Mouse (Mus musculus): ENCODE measurements around the gene Mki67. TPM values are rescaled to one million over a fixed set of nuclear protein-coding genes. Genes with fewer than 3 reads are reported as not detected.

The Mki67 gene
- total RNA-seq, 2 experiments from 2014 or later: 199 to 269 TPM

Other genes starting within 250 kb of the Mki67 start
- not detected in 2 replicates for gene Clrn3, start 187.7 kb downstream of the Mki67 start, total RNA-seq (2014; fragmentation: Nextera tagmentation)
- 0.04 TPM in 1 of 2 replicates, not detected in the other for gene Clrn3, start 187.7 kb downstream of the Mki67 start, total RNA-seq (2017)
- 74.9 and 86.6 TPM in 2 replicates for gene Ptpre, start 178.9 kb downstream of the Mki67 start, total RNA-seq (2014; fragmentation: Nextera tagmentation)
- gene Ptpre, start 178.9 kb downstream of the Mki67 start, total RNA-seq (2017): 48.3 and 49.8 TPM in 2 replicates